Mouse (Mus musculus) T-helper 17 cell (primary cell): ENCODE results near the gene Mzf1.

Experiments
- in situ Hi-C, 2 experiments: fragments of 300-600 bp; cut with MboI, MseI; formaldehyde crosslinking; loops; 1 replicate in 1 of 2; 2 replicates in 1 of 2; pipeline ENCODE4 v1.15.1; 2025; ENCODE audit warnings: high pct_unique_total_duplicates in 2 of 2

Mzf1 gene

GRCm38 (mm10) chr7:13054287-13055010 is at the start of gene Mzf1:
Gene Mzf1, minus strand, starts transcription at chr7:13054764.
- in situ Hi-C loops = loop anchor here (5.0 to 25.0 kb wide), 3 partner anchors 223 to 580 kb away; partner anchors contain the start of genes Lig1 (in 2 of the 2), Zswim9 (in 2 of the 2) and Zfp606 (in 1 of the 2)

- in situ Hi-C loops = no loop called here
Observed at GRCm38 (mm10) chr7:13095073-13095472, 40.5 kb upstream of the Mzf1 start, which contains the start of gene Vmn1r85. Gene Vmn1r85, minus strand, starts transcription at chr7:13095173.

GRCm38 (mm10) chr7:13072293-13072692 is 17.7 kb upstream of the Mzf1 start:
- in situ Hi-C loops = loop anchor here (5.0 to 25.0 kb wide), 3 partner anchors 215 to 1250 kb away; partner anchors contain the start of genes Lig1 (in 1 of the 2) and Zswim9 (in 1 of the 2)

GRCm38 (mm10) chr7:13063399-13063798 is 8.8 kb upstream of the Mzf1 start:
- in situ Hi-C loops = loop anchor here in 1 of 2 experiments (25.0 kb wide), 1 partner anchor 224 kb away; the partner anchor contains the start of genes Lig1 and Zswim9

- in situ Hi-C loops = loop anchor here (5.0 to 25.0 kb wide), 3 partner anchors 218 to 585 kb away; partner anchors contain the start of genes Lig1 (in 2 of the 2), Zswim9 (in 2 of the 2) and Zfp606 (in 1 of the 2)
Observed at GRCm38 (mm10) chr7:13059536-13059935, 5.0 kb upstream of the Mzf1 start.

- in situ Hi-C loops = loop anchor here (5.0 to 25.0 kb wide), 3 partner anchors 220 to 582 kb away; partner anchors contain the start of genes Lig1 (in 2 of the 2), Zswim9 (in 2 of the 2) and Zfp606 (in 1 of the 2)
Observed at GRCm38 (mm10) chr7:13056913-13057700, 2.5 kb upstream of the Mzf1 start.

GRCm38 (mm10) chr7:13053961-13054286 is 640 bp downstream of the Mzf1 start:
- in situ Hi-C loops = loop anchor here (10.0 to 25.0 kb wide), 2 partner anchors 233 to 579 kb away; partner anchors contain the start of genes Lig1 (in 1 of the 2), Zfp606 (in 1 of the 2) and Zswim9 (in 1 of the 2)

- in situ Hi-C loops = loop anchor here (10.0 to 25.0 kb wide), 2 partner anchors 234 to 579 kb away; partner anchors contain the start of genes Lig1 (in 1 of the 2), Zfp606 (in 1 of the 2) and Zswim9 (in 1 of the 2)
Observed at GRCm38 (mm10) chr7:13053501-13053900, 1.1 kb downstream of the Mzf1 start.

GRCm38 (mm10) chr7:13053001-13053400 is 1.6 kb downstream of the Mzf1 start:
- in situ Hi-C loops = loop anchor here (10.0 to 25.0 kb wide), 2 partner anchors 234 to 578 kb away; partner anchors contain the start of genes Lig1 (in 1 of the 2), Zfp606 (in 1 of the 2) and Zswim9 (in 1 of the 2)

- in situ Hi-C loops = loop anchor here in 1 of 2 experiments (10.0 kb wide), 1 partner anchor 249 kb away; no protein-coding TSS in a partner anchor
Observed at GRCm38 (mm10) chr7:13046084-13046483, 8.5 kb downstream of the Mzf1 start.

GRCm38 (mm10) chr7:13044254-13044625 is 10.3 kb downstream of the Mzf1 start:
- in situ Hi-C loops = loop anchor here (5.0 to 10.0 kb wide), 3 partner anchors 37 to 572 kb away; no protein-coding TSS in a partner anchor

GRCm38 (mm10) chr7:13043445-13044253 is 10.9 kb downstream of the Mzf1 start:
- in situ Hi-C loops = loop anchor here (5.0 to 10.0 kb wide), 3 partner anchors 36 to 571 kb away; no protein-coding TSS in a partner anchor

- in situ Hi-C loops = loop anchor here (5.0 to 10.0 kb wide), 3 partner anchors 36 to 571 kb away; no protein-coding TSS in a partner anchor
Observed at GRCm38 (mm10) chr7:13043120-13043444, 11.5 kb downstream of the Mzf1 start.

- in situ Hi-C loops = loop anchor here (5.0 to 10.0 kb wide), 3 partner anchors 35 to 570 kb away; no protein-coding TSS in a partner anchor
Observed at GRCm38 (mm10) chr7:13042511-13042910, 12.1 kb downstream of the Mzf1 start.

- in situ Hi-C loops = loop anchor here (5.0 to 10.0 kb wide), 3 partner anchors 34 to 569 kb away; no protein-coding TSS in a partner anchor
Observed at GRCm38 (mm10) chr7:13041256-13041655, 13.3 kb downstream of the Mzf1 start.

GRCm38 (mm10) chr7:13039181-13039580 is 15.4 kb downstream of the Mzf1 start:
- in situ Hi-C loops = no loop called here

GRCm38 (mm10) chr7:13038621-13039169 is 15.9 kb downstream of the Mzf1 start:
- in situ Hi-C loops = no loop called here

- in situ Hi-C loops = no loop called here
Observed at GRCm38 (mm10) chr7:13037901-13038555, 16.5 kb downstream of the Mzf1 start, which contains the start of gene Ube2m. Gene Ube2m, minus strand, starts transcription at chr7:13038275.

GRCm38 (mm10) chr7:13037366-13037765 is 17.2 kb downstream of the Mzf1 start:
- in situ Hi-C loops = no loop called here
